Mouse (Mus musculus): ENCODE results near the gene Twnk. TPM values are rescaled to one million over a fixed set of nuclear protein-coding genes. Genes with fewer than 3 reads are reported as not detected.

Twnk gene
- polyA plus RNA-seq, 2 experiments from 2014 or later: 8.6 to 20.3 TPM

DNA sequence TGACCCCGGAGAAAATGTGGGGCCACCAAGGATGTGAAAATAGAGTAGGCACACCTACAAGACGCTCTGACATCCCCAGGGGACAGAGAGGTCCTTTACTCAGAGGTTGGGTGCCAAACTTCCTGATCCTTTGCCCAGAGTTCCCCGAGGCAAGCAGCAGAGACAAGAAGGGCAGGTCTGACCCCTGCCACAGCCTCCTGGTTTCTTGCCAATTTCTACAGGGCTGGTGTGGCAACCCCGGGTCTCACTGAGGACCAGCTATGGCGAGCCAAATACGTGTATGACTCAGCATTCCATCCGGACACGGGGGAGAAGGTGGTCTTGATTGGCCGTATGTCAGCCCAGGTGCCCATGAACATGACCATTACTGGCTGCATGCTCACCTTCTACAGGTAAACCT lies 44.1 kb downstream of the Twnk start:
- ATAC-seq: no peak

DNA sequence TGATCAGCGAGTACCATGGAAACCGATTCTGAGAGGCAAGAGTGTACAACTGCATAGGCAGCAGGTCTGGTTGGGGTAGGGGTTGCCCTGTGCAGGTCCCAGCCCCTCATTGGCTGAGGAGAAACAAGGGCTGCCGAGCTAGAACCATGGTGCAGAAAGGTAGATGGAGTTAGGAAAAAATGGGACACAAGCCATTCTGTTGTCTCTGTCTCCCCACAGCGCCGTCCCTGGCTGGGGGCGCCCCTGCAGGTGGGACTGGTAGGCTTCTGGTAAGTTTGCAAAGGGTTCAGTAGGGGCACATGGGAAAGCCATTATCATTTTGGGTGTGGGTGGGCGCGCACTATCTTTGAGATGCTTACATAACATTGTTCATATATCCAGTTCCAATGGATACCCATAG lies 48.0 kb downstream of the Twnk start:
- no peak for ATAC-seq

DNA sequence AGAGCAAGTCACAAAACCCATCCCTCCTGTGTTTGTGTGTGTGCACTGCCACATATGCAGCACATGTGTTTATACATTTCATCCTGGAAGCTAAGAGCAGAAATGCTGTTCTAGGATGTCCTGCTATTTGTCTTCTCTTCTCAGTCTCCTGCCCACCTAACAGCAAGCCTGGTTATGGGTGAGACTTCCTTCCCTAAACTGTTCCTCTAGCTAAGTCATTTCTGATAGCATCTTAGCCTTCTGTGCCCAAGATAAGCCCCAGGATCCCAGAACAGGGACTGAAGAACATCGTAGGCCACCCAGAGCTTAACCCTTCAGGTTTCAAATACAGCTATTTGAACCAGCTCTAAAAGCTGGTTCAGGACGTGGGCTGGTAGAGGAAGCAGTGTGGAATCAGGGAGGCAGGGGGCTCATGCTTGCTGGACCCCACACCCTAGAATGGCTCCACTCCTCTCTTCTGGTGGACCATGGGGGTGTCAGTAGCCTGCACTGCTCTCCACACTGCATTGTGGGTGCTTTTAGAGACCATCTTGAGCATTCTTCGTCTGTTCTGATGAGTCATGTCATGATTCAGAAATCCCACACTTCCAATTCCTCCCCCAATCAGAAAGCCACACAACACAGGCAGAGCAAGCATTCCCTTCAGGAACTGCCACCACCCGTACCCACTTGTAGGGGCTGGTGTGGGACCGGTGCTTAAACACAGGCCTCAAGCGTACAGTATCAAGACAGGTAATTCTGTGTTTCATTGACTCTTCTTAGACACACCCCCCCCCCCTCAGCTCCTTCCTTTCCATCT lies 49.6 kb downstream of the Twnk start:
- ATAC-seq: no peak

GRCm38 (mm10) chr19:45056364-45056763 lies 50.9 kb downstream of the Twnk start:
- ATAC-seq: peak; percentile 27

DNA sequence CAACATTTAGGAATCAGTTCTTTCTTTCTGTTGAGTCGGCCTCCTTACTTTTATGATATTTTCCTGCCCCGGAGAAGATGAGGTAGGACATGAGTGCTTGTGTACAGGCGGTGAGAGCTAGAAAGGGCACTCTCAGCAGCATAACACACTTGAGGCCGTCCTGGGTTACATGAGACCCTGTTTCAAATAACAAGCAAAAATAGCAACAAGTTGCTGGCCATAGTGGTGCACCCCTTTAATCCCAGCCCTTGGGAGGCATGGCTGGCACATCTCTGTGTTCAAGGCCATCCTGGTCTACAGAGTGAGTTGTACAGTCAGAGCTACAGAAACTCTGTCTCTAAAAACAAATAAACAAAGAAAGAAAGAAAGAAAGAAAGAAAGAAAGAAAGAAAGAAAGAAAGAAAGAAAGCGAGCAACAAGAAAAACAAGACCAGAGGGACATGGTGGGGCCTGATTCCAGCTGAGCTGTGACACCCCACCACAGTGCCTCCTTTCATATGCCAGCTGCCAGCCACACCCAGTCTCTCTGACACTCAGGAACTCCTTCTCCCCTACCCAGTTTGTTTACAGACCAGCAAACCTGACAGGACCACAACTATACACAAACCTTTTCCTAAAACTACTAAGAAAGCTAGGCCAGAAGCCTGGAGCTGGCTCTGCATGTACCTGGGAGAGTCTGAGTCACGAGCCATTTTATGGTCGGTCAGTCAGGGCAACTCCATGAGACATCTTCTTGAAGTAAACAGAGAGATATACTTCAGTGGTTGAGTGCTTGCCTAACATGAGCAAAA lies 51.6 kb downstream of the Twnk start:
- no peak for ATAC-seq

- ATAC-seq: no peak
These were observed 52.3 kb downstream of the Twnk start for GRCm38 (mm10) chr19:45057724-45058112.

- ATAC-seq: peak; percentile 94
These were observed 52.8 kb downstream of the Twnk start for GRCm38 (mm10) chr19:45058113-45058839.

GRCm38 (mm10) chr19:45058841-45059240 lies 53.4 kb downstream of the Twnk start:
- no peak for ATAC-seq

Other genes starting within 250 kb of the Twnk start
- gene Pax2, start 249.6 kb upstream of the Twnk start, polyA plus RNA-seq (2017; shearing (Covaris generic)): under 1 TPM in 1 of 2 experiments, not detected in 1; 0.13 TPM
- 10 to 100 TPM; 24.7 to 28.4 TPM for gene Slf2, start 74.5 kb upstream of the Twnk start, polyA plus RNA-seq (2017; shearing (Covaris generic))
- gene Sema4g, start 16.6 kb upstream of the Twnk start, polyA plus RNA-seq (2017; shearing (Covaris generic)): under 1 TPM; 0.14 to 0.31 TPM
- 10 to 100 TPM; 45.8 to 63.1 TPM for gene Mrpl43, start 779 bp downstream of the Twnk start, polyA plus RNA-seq (2017; shearing (Covaris generic))
- 1 to 10 TPM in 1 of 2 experiments, under 1 TPM in 1; 0.54 to 1.6 TPM for gene Lzts2, start 8.8 kb downstream of the Twnk start, polyA plus RNA-seq (2017; shearing (Covaris generic))
- gene Pdzd7, start 40.1 kb downstream of the Twnk start, polyA plus RNA-seq (2017; shearing (Covaris generic)): not detected
- 100 to 1,000 TPM in 1 of 2 experiments, 10 to 100 TPM in 1; 92.5 to 132 TPM for gene Sfxn3, start 41.8 kb downstream of the Twnk start, polyA plus RNA-seq (2017; shearing (Covaris generic))
- 1 to 10 TPM in 1 of 2 experiments, under 1 TPM in 1; 0.76 to 1.2 TPM for gene Kazald1, start 69.6 kb downstream of the Twnk start, polyA plus RNA-seq (2017; shearing (Covaris generic))
- not detected for gene Tlx1, start 145.0 kb downstream of the Twnk start, polyA plus RNA-seq (2017; shearing (Covaris generic))
- not detected for gene Lbx1, start 230.1 kb downstream of the Twnk start, polyA plus RNA-seq (2017; shearing (Covaris generic))

Measured in CD4-positive, CD25-positive, alpha-beta regulatory T cell, adult 4 months (primary cell).